Mouse (Mus musculus): ENCODE measurements at regions not wholly inside any gene's neighbourhood (a gene's known extent, or its start where the extent isn't known, plus 50 kb on each side); places are given as distances from the start of the nearest gene placed in this dataset.

DNA sequence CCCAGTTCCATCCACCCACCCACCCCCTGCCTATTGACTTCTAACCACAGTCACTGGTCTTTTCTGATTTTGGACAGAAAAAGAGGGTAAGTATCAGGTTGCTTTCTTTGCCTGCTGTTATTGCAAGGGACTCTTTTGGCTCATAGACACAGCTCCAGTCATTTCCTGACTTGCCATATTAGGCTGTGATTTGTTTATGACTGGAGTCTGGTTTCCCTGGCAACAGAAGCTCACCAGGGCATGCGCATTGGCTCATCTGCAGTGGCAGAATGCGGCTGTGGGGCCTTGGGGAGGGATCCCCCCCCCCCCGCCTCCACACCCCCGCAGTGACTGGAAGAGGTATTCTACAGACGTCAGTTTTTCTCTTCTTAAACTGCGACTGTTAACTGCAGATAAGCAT, 65.9 kb downstream of the Cdr1 start:
- H3K36me3 ChIP-seq = no peaks in the 10 kb centered on the region
- H3K4me2 ChIP-seq (replicated peaks) = peak overlapping the region; percentile 29; the same call in 1 of the 2 replicates

DNA sequence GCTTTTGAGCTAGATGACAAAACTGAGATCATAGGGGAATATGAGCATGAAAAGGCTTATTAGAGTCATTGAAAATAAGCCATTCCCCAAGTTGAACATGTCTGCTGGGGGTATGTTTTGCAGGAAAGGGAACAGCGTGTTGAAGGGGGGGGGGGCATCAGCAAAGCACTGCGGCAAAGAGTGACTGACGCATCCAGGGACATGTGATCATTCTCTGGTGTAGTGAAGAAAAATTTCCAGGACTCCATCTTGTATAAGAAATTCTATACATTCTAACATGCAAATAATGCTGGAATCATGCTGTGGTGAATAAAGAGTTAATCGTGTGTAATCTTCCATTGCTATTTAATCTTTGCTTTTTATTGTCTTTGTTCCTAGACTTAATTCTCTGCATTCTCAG, 68.0 kb downstream of the Cdr1 start:
- no peak for ATAC-seq (ENCODE audit: insufficient number of reproducible peaks, insufficient read depth, low FRiP score, low TSS enrichment)

More for the DNA sequence above, 65.9 kb downstream of the Cdr1 start:
- no peak overlapping the region for H3K27ac ChIP-seq
- no peaks in the 10 kb centered on the region for H3K4me1 ChIP-seq
- no peaks in the 10 kb centered on the region for H3K27me3 ChIP-seq
- ATAC-seq (ENCODE audit: insufficient number of reproducible peaks, insufficient read depth, low FRiP score, low TSS enrichment) = no peak
- H3K9ac ChIP-seq = no peak overlapping the region
- WGBS = 25% methylated on average over 6 of the region's 6 CpGs
- no peaks in the 10 kb centered on the region for H3K9me3 ChIP-seq
- no peak overlapping the region for H3K4me3 ChIP-seq

DNA sequence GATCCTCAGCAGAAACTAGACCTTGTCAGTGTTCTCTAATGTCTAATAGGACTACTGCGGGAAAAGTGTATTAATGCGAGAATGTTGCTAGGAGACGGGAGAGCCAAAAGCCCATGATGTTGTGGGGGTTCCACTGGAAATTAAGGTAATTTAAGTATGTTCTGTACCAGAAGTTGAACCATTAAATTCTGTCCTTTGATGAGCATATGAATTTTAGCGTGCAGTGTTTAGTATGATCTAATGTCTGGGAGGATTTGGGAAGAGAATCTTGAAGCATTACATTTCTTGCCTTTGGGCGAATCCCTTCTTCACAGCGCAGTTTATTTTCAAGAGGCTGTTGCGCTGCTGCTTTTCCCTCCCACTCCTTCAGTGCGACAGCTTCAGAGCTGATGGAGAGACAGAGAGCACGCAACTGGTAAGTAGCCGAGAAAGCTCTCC, 69.3 kb downstream of the Cdr1 start:
- Histone ChIP-seq H3K27ac (no peak overlapping the region), H3K4me1 (no peaks in the 10 kb centered on the region), H3K4me3 (peak overlapping the region; percentile 28), H3K4me2 (replicated peaks) (peak overlapping the region; percentile 35), H3K9me3 (no peaks in the 10 kb centered on the region), H3K9ac (no peak overlapping the region), H3K36me3 (no peaks in the 10 kb centered on the region), H3K27me3 (no peaks in the 10 kb centered on the region)
- 33% methylated on average over 10 of the region's 10 CpGs for WGBS
- no peak for ATAC-seq (ENCODE audit: insufficient number of reproducible peaks, insufficient read depth, low FRiP score, low TSS enrichment)

More for the DNA sequence above, 68.0 kb downstream of the Cdr1 start:
- H3K36me3 ChIP-seq = no peaks in the 10 kb centered on the region
- H3K4me2 ChIP-seq (replicated peaks) = no peak overlapping the region
- H3K4me1 ChIP-seq = no peaks in the 10 kb centered on the region
- no peaks in the 10 kb centered on the region for H3K9me3 ChIP-seq
- no peak overlapping the region for H3K9ac ChIP-seq
- no peak overlapping the region for H3K4me3 ChIP-seq
- no peaks in the 10 kb centered on the region for H3K27me3 ChIP-seq
- H3K27ac ChIP-seq = no peak overlapping the region
- 60% methylated on average over 4 of the region's 4 CpGs for WGBS

All from embryonic facial prominence, embryonic 12.5 days (tissue).